ENCODE assay signal across 23 mouse cellular contexts in the genomic region with DNA sequence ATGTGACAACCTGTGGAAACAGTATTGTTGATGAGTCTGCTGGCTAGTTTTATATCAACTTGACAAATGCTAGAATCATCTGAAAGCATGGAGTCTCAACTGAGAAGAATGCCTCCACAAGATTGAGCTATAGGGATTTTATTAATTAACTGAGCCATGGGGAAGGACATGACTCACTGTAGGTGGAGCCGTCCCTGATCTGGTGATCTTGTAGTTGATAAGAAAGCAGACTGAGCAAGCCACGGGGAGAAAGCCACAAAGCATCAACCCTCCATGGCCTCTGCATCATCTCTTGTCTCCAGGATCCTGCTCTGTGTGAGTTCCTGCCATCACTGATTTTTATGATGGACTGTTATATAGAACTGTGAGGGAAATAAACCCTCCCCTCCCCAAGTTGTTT.
A peak's percentile ranks its signal among the peaks of the same experiment; 100 is the strongest.
DNase-seq lines count a peak whose midpoint lies in the region; ATAC-seq lines count a peak whose summit lies in the region.
"Had no signal": no experiment of that assay in that cellular context is flagged by ENCODE, and none has a peak within 500 bp of the region (broad histone marks: within the 10 kb centered on the region; RNA-seq: fewer than 3 reads in every experiment).

No protein-coding gene starts in this region.

- no peak overlapping the region for H3K9ac ChIP-seq in midbrain, embryonic 15.5 days
- H3K9ac ChIP-seq: embryonic facial prominence, embryonic 12.5 days; forebrain, embryonic 13.5 days; forebrain, embryonic 15.5 days; forebrain, postnatal 0 days had no signal

- H3K9me3 ChIP-seq in midbrain, embryonic 15.5 days: no peaks in the 10 kb centered on the region
- H3K9me3 ChIP-seq: embryonic facial prominence, embryonic 10.5 days; embryonic facial prominence, embryonic 12.5 days; forebrain, embryonic 13.5 days; forebrain, embryonic 15.5 days; G1E had no signal

- no peaks in the 10 kb centered on the region; the same call in 1 of the 2 replicates for H3K27me3 ChIP-seq in midbrain, embryonic 15.5 days (replicated peaks)
- H3K27me3 ChIP-seq: CH12.LX; embryonic facial prominence, embryonic 12.5 days; forebrain, embryonic 13.5 days; forebrain, embryonic 15.5 days; Patski had no signal

- H3K4me1 ChIP-seq in midbrain, embryonic 15.5 days: no peaks in the 10 kb centered on the region
- H3K4me1 ChIP-seq: embryonic facial prominence, embryonic 12.5 days; forebrain, embryonic 13.5 days; forebrain, embryonic 15.5 days had no signal

- 79% methylated on average over 2 of the region's 2 CpGs for WGBS in midbrain, embryonic 15.5 days

- no peak overlapping the region for H3K4me2 ChIP-seq in midbrain, embryonic 15.5 days
- H3K4me2 ChIP-seq: embryonic facial prominence, embryonic 12.5 days; forebrain, embryonic 13.5 days; forebrain, embryonic 15.5 days had no signal

- no peak overlapping the region for H3K27ac ChIP-seq in midbrain, embryonic 15.5 days
- H3K27ac ChIP-seq: embryonic facial prominence, embryonic 10.5 days; embryonic facial prominence, embryonic 12.5 days; forebrain, embryonic 13.5 days; forebrain, embryonic 15.5 days had no signal

- no peak for ATAC-seq in CD4-positive, CD25-positive, alpha-beta regulatory T cell, adult 4 months
- ATAC-seq in midbrain, embryonic 15.5 days (replicated peaks): no peak
- ATAC-seq: activated CD4-positive, CD25-positive, alpha-beta regulatory T cell, adult 4 months; forebrain, embryonic 13.5 days; forebrain, embryonic 15.5 days; forebrain, postnatal 0 days; Patski had no signal

- H3K36me3 ChIP-seq in midbrain, embryonic 15.5 days (replicated peaks): no peaks in the 10 kb centered on the region
- H3K36me3 ChIP-seq: embryonic facial prominence, embryonic 10.5 days; embryonic facial prominence, embryonic 12.5 days; forebrain, embryonic 15.5 days; G1E had no signal

- no peak overlapping the region for H3K4me3 ChIP-seq in midbrain, embryonic 15.5 days
- H3K4me3 ChIP-seq: embryonic facial prominence, embryonic 10.5 days; embryonic facial prominence, embryonic 12.5 days; forebrain, embryonic 13.5 days; forebrain, embryonic 15.5 days had no signal

- DNase-seq in CD4-positive, CD25-positive, alpha-beta regulatory T cell, adult 2 months (ENCODE audit: low read depth, low spot score): peak; percentile 3
- DNase-seq in adrenal gland, adult 2 months: peak; percentile 14
- no peak for DNase-seq in adrenal gland, adult 18-20 months (ENCODE audit: low spot score in 2 of 2)
- peak; percentile 29 for DNase-seq in heart, adult 11 months
- no peak for DNase-seq in heart, adult 9 months (ENCODE audit: low spot score in 2 of 2)
- DNase-seq: adrenal gland, postnatal 14 days; B cell, adult 2 months; cerebellum, adult 11-12 months; cerebellum, adult 2 months; cerebellum, adult 9-10 months; cerebellum, postnatal 10 days; cerebellum, postnatal 25 days; forebrain, postnatal 0 days had no signal

Comparison
In these comparisons a context has a peak if more than half of its experiments do, and no peak if none do; other contexts are left out.
1. DNase-seq: peak in CD4-positive, CD25-positive, alpha-beta regulatory T cell, adult 2 months (single experiment), adrenal gland, adult 2 months (single experiment) and heart, adult 11 months (single experiment); none in adrenal gland, adult 18-20 months (0 of 2) and heart, adult 9 months (0 of 2).